Mouse (Mus musculus) kidney, adult 2 months (tissue): ENCODE data around the gene Traf1. TPM values are rescaled to one million over a fixed set of nuclear protein-coding genes. Genes with fewer than 3 reads are reported as not detected.
A peak's percentile ranks its signal among the peaks of the same experiment; 100 is the strongest.

Experiments
- DNase-seq: peaks from one replicate; pipeline ENCODE4 v3.0.0; 2021
- H3K27ac ChIP-seq: fragments of 200-500 bp; 2 replicates; pipeline ENCODE4 v1.5.1; 2012; ENCODE audit warnings: low read depth, low read length, control low read depth, inconsistent platforms; ENCODE audit not compliant: insufficient read depth
- H3K27me3 ChIP-seq: fragments of 200-500 bp; replicated peaks from 2 replicates; pipeline ENCODE4 v1.6.1; 2012; ENCODE audit warnings: mild to moderate bottlenecking, moderate library complexity, low read length, inconsistent platforms; ENCODE audit not compliant: control insufficient read depth, insufficient read depth
- H3K36me3 ChIP-seq: fragments of 200-500 bp; 2 replicates; pipeline ENCODE4 v1.6.1; 2012; ENCODE audit warnings: mild to moderate bottlenecking, moderate library complexity, low read length, inconsistent platforms; ENCODE audit not compliant: control insufficient read depth, insufficient read depth
- H3K4me1 ChIP-seq: fragments of 200-500 bp; 2 replicates; pipeline ENCODE4 v1.6.1; 2011; ENCODE audit warnings: low read length; ENCODE audit not compliant: control insufficient read depth, insufficient read depth
- H3K4me3 ChIP-seq: fragments of 200-500 bp; 2 replicates; pipeline ENCODE4 v1.5.1; 2011; ENCODE audit warnings: mild to moderate bottlenecking, low read depth, low read length, control low read depth; ENCODE audit not compliant: insufficient read depth
- CTCF ChIP-seq: fragments of 200-500 bp; conservative IDR thresholded peaks from 2 replicates; pipeline ENCODE4 v1.5.1; 2011; ENCODE audit warnings: low read depth, mild to moderate bottlenecking, control low read depth, low read length, moderate library complexity, mixed read lengths; ENCODE audit not compliant: insufficient read depth, insufficient read length
- POLR2A ChIP-seq: fragments of 200-500 bp; IDR thresholded peaks from one replicate; pipeline ENCODE4 v1.6.1; 2011; ENCODE audit warnings: low read depth, low read length, control low read depth
- WGBS: fragments of 180-500 bp; shearing (Covaris S2); methylation state at CpG from one replicate; pipeline ENCODE4 v1.1.7; 2018; 5-methylcytosine and 5-hydroxymethylcytosine counted together
- polyA plus RNA-seq: library from polyadenylated mRNA; depleted of rRNA; stranded (reverse); fragments of >200 nt; gene quantifications from 2 replicates; pipeline ENCODE4 v1.2.3, GENCODE M21; 2012

The Traf1 gene
- polyA plus RNA-seq, 1 experiment, result 9.3 TPM

GRCm38 (mm10) chr2:34909719-34910118 is 51.9 kb downstream of the Traf1 start:
- Histone ChIP-seq H3K4me3 (no peak overlapping the region), H3K27me3 (0 out of 2 replicates have a peak, but pooled peaks cover 2% of the 10 kb centered on the region), H3K4me1 (no peaks in the 10 kb centered on the region), H3K36me3 (no peaks in the 10 kb centered on the region), H3K27ac (no peak overlapping the region)
- no peak for DNase-seq
- WGBS, result 98% methylated on average over 4 of the region's 4 CpGs
- no peak for TF ChIP-seq CTCF
- no peak for TF ChIP-seq POLR2A

GRCm38 (mm10) chr2:34906861-34907604 is 54.5 kb downstream of the Traf1 start:
- DNase-seq, result peak; percentile 46
- 40% methylated on average over 12 of the region's 12 CpGs for WGBS

GRCm38 (mm10) chr2:34906426-34906825 is 55.1 kb downstream of the Traf1 start:
- H3K4me3 ChIP-seq, result no peak overlapping the region
- H3K36me3 ChIP-seq, result no peaks in the 10 kb centered on the region
- H3K27me3 ChIP-seq, result no peaks in the 10 kb centered on the region
- DNase-seq, result no peak
- TF ChIP-seq CTCF, result no peak
- TF ChIP-seq POLR2A, result no peak
- H3K27ac ChIP-seq, result no peak overlapping the region
- 82% methylated on average over 6 of the region's 6 CpGs for WGBS
- peaks cover 10% of the 10 kb centered on the region; the same call in 1 of the 2 replicates for H3K4me1 ChIP-seq

More at GRCm38 (mm10) chr2:34906861-34907604, 54.5 kb downstream of the Traf1 start:
- H3K4me3 ChIP-seq, result no peak overlapping the region
- no peaks in the 10 kb centered on the region for H3K27me3 ChIP-seq
- H3K4me1 ChIP-seq, result peaks cover 10% of the 10 kb centered on the region; the same call in 1 of the 2 replicates
- no peaks in the 10 kb centered on the region for H3K36me3 ChIP-seq
- TF ChIP-seq POLR2A (no peak), CTCF (no peak)
- H3K27ac ChIP-seq, result no peak overlapping the region

DNA sequence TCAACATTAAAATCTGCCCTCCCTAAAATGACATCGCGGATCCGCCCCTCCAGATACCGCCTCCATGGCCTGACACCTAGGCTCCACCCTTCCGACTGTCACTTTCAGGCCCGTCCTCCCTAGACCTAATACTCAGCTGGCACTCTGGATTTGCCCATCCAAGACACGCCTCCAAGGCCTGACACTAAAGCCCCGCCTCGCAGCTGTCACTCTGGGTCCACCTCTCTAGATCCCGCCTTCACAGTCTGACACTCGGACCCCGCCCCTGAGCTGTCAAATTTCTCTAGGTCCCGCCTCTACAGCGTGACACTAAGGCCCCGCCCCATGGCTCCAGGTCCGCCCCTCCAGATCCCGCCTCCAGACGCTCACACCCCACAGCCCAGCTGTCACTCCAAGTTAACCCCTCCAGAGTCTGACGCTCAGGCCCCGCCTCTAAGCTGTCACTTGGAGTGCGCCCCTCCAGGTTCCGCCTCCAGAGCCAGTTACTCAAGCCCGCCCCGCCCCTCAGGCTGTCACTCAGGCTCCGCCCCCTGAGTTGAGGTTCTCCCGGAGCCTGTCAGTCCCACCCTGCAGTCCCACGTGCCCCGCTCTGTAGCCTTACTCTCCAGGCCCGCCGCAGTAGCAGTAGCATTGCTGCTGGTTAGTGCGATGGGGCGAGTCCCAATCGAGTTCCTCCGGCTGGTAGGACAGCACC is 56.6 kb downstream of the Traf1 start:
- peak; percentile 100 for DNase-seq
- H3K36me3 ChIP-seq, result no peaks in the 10 kb centered on the region
- peaks cover 10% of the 10 kb centered on the region; the same call in 1 of the 2 replicates for H3K4me1 ChIP-seq

DNA sequence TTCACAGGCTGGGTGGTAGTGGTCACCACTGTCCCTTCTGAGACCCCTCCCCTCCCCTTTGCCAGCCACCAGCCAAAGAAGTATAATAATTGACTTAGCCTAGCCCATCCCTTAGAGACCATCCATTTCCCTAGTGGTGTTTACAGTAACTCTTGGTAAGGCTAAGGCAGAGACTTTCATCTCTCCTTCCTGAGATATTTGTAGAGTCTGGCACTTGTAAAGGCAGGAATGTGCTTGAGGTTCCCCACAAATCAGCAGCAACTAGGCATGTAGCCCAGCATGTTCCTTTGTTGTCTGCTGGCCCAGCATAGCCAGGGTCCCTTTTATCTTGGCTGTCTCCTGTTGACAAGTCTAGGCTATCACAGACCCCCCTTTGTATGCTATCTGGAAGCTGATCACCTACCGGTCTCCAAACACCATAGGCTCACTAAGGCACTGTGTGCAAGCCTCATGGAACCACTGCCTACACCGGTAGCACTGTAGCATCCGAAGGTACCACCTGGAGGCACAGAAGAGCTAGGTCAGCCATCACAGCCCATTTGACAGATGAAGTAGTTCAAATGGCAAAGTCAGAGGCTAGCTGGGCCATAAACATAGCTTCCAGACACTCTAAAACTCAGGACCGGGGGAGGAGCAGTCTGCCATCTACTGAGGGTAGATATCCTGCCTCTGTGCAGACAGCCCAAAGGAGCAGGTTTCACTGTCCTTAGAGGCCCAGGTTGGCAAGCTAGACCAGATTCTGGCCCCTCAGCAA is 57.7 kb downstream of the Traf1 start:
- Histone ChIP-seq H3K4me3 (no peak overlapping the region), H3K27ac (peak overlapping the region; percentile 50; the same call in 1 of the 2 replicates), H3K36me3 (no peaks in the 10 kb centered on the region), H3K27me3 (no peaks in the 10 kb centered on the region), H3K4me1 (peaks cover 10% of the 10 kb centered on the region; the same call in 1 of the 2 replicates)
- no peak for DNase-seq
- TF ChIP-seq POLR2A, result no peak
- TF ChIP-seq CTCF, result no peak
- 79% methylated on average over 4 of the region's 4 CpGs for WGBS

More for the DNA sequence above, 56.6 kb downstream of the Traf1 start:
- H3K27me3 ChIP-seq, result no peaks in the 10 kb centered on the region
- WGBS, result under 1% methylated on average over 34 of the region's 34 CpGs
- peak overlapping the region; percentile 50 for H3K27ac ChIP-seq
- H3K4me3 ChIP-seq, result peak overlapping the region; percentile 31
- no peak for TF ChIP-seq CTCF
- TF ChIP-seq POLR2A, result peak; percentile 26

DNA sequence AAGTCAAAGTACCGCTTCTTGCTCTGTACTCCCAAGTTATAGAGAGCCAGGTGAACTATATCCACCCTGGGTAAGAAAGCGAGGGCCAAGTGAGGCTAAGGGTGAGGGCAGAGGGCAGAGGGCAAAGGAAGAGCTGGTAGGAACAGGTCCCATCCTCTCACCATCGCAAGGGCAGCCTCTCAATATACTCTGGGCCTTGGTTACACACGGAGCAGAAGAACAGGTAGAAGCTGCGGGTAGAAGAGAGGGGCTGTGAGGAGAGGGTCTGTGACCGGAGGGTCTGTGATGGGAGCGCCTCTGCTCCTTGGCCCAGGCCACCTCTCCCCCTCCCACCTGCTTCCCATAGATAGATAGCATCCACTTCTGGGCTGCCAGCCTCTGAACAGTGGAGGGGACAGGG is 58.4 kb downstream of the Traf1 start:
- no peak for TF ChIP-seq CTCF
- no peak for TF ChIP-seq POLR2A
- no peaks in the 10 kb centered on the region for H3K36me3 ChIP-seq
- peaks cover 10% of the 10 kb centered on the region; the same call in 1 of the 2 replicates for H3K4me1 ChIP-seq
- no peak overlapping the region for H3K27ac ChIP-seq
- no peak overlapping the region for H3K4me3 ChIP-seq
- H3K27me3 ChIP-seq, result no peaks in the 10 kb centered on the region
- DNase-seq, result no peak
- WGBS, result 86% methylated on average over 7 of the region's 7 CpGs
